Mouse (Mus musculus): ENCODE measurements around the gene Ddn.
A peak's percentile ranks its signal among the peaks of the same experiment; 100 is the strongest.

Gene Ddn

DNA sequence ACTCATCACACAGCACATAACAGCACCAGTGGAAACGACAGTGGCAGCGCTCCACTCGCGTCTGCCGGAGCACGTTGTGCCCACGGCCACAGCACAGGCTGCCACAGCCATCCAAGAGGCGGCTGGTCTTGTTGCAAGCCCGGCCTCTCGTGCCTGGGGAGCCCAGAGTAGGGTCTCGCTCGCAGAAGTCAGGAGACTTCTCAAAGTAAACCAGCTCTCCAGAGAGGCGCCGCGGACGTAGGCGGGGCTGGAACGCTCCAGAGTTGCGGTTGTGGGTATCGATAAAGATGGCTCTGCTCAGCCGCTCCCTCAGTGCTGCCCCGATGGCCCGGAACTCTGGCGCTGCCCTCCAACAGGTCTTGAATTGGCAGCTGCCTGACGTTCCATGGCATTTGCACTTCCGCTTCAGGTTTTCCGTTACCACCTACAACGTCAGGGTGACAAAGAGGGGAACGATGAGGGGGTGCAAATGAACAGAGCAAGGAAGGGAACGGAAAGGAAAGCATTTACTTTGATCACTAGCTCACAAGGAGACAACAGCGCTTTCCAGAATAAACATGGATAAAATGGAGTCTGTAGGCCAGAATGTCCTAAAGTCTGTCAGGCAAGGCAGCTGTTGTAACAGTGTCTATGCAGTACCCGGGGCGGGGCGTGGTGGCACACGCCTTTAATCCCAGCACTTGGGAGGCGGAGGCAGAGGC lies 36.6 kb downstream of the Ddn start:
- peak; percentile 25 for DNase-seq

DNA sequence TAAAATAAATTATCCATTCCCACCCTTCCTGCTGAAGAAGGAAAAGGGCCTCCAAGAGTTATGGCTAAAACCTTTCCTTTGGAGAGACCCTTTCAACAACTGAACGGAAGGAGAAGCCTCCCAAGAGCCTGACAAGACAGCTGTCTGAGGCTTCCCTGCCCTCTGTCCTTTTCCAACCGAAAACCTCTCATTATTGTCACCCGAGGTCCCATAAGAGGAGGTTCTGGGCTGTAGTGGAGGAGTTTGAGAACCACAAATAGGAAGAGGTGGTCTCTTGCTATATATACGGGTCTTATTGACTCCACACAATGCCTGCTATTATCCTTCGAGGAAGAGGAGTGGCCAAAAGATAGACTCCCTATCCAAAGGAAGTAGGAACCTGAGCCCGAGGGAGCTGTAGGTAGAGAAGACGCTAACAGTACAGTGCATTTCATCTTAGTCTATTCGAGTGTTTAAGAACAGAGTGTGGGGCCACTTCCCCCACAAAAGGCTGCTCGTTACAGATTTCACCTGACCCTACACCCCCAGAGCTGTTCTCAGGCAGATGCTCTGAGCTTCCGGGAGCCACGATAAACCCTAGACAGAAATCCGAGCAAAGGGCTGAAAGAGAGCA lies 37.4 kb downstream of the Ddn start:
- DNase-seq, result no peak

DNA sequence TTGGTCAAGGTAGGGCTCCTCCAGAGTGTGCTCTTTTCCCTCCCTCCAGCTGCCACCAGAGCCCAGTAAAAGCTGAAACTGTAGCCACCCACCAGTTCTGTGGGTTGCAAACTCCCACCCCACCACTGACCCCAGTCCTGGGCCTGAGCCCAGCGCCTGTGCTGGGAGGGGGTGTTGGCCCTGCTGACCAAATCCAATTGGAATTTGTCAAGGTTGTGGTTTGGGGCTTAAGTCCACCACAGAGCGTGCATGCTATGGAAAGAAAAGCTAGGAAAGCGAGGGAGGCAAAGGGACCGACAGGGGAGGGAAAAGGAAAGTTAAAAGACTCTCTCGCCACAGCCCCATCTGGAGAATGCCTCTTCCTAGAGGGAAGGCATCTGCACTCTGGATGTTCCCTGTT lies 41.0 kb downstream of the Ddn start:
- DNase-seq, result no peak

DNA sequence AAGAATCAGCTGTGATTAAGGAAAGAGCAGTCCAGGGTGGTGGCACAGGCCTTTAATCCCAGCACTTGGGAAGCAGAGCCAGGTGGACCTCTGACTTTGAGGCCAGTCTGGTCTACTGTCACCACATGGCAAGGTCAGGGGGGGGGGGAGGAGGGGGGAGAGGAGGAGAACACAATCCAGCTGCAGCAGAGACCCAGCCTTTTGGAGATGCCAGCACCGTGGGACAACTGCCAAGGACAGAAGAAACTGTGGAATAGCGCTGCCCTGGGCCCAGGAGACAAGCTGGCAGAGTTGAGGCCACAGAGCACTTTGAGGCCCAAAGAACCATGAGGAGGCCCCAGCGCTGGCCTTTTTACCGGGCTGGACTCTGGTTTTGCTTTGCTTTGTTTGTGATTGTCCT lies 43.4 kb downstream of the Ddn start:
- DNase-seq, result no peak

DNA sequence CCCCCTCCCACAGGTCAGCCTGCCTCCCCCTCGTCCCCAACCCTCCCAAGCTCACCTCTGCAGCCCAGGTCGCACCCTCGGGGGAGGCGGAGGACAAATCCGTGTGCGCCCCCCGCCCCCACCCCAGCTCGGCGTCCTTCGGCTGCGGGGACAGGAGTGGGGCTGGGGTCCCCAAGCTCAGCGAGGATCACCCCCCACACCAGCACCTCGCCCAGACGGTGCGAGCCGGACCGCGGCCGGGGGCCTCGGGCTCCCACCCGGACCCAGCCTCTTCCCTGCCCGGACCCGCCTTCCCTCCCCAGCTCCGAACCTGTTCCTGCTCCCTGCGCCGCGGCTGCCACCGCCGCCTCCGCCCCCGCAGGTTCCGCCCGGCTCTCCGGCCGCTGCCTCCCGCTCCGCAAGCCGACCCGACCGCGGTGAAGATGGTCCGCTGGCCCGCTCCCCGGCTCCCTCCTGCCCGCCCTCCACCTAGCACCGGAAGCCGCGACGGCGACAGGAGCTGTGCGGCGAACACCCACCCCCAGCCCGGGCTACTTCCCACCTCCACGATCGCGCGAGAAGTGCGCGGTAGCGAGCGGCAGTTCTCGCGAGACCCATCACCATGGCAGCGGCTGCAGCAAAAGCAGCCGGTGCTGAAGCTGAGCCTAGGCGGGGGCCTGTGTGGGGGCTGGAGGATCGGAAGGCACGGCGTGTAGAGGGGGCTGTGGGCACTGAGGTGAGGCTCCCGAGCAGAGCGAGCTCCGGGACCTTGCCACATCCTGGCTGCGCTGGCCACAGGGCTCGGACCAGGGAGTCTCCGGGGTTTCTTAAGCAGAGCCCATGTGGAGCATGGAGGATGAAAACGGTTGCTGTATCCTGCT lies 46.4 kb downstream of the Ddn start, which contains the start of gene Arf3:
Arf3 (minus strand) TSS at position 545 of the 860 bp plus-strand sequence.
- peak; percentile 97 for DNase-seq

DNA sequence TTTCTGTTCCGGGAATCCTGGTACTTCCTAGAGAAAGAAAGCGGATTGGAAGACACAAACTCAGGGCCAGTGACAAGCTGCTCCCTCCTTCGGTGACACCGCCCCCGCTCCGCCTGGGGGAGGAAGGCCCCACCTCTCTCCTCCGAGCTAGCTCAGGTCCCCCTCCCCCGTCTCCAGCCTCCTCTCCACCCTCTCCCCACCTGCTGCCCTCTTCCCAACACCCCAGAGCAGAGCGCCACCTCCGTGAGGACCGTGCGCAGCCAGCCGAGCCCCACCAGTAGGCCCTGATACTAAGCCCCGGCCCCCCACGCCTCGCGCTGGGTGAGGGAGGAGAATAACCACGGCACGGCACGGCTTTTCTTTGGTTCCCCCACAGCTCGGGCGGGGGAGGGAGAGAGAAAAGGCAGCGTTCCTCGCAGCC lies 47.1 kb downstream of the Ddn start:
- peak; percentile 73 for DNase-seq

DNA sequence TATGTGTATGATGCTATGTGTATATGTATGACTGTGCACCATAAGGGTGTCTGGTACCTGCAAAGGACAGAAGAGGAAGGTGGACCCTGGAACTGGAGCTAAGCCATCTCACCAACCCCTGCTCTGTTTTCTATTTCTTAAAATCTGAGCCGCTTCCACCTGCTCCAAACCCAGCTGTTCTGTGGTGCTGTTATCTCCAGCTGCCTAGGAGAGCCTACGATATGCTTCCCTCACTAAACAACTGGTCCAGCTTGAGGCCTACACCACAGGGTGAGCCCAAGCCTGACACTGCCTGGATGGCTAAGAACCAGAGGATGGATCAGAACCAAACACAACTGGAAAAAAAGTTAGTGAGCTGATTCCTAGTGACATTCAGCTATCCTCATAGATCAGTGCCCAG lies 55.2 kb downstream of the Ddn start:
- no peak for DNase-seq

All from kidney, adult 18-20 months (tissue).